Mouse (Mus musculus) hindbrain, embryonic 11.5 days (tissue): Measurements from ENCODE around the gene Rad9a. TPM values are rescaled to one million over a fixed set of nuclear protein-coding genes. Genes with fewer than 3 reads are reported as not detected.

ENCODE experiments used
- ATAC-seq: fragments of 200-750 bp; cut with Nextera tagmentation; 2 replicates; pipeline ENCODE4 v1.8.0; 2017; ENCODE audit warnings: mild to moderate bottlenecking, moderate TSS enrichment, moderate library complexity; ENCODE audit not compliant: low FRiP score
- DNase-seq: peaks from one replicate; pipeline ENCODE4 v3.0.0-alpha.2; 2015; ENCODE audit warnings: low spot score
- H3K27ac ChIP-seq: fragments of 300-500 bp; sonication (generic); 2 replicates; pipeline ENCODE4 v1.5.1; 2014; ENCODE audit warnings: mild to moderate bottlenecking, low read depth, low read length
- H3K27me3 ChIP-seq: fragments of 300-500 bp; sonication (generic); 2 replicates; pipeline ENCODE4 v1.6.1; 2014; ENCODE audit warnings: mild to moderate bottlenecking, low read length, moderate library complexity, mixed read lengths; ENCODE audit not compliant: control insufficient read depth, insufficient read depth
- H3K36me3 ChIP-seq: fragments of 300-500 bp; sonication (generic); 2 replicates; pipeline ENCODE4 v1.6.1; 2014; ENCODE audit warnings: mild to moderate bottlenecking, low read length, moderate library complexity, mixed read lengths; ENCODE audit not compliant: control insufficient read depth, insufficient read depth
- H3K4me1 ChIP-seq: fragments of 300-500 bp; sonication (generic); replicated peaks from 2 replicates; pipeline ENCODE4 v1.6.1; 2014; ENCODE audit warnings: low read length, mixed read lengths; ENCODE audit not compliant: control insufficient read depth, insufficient read depth
- H3K4me2 ChIP-seq: fragments of 300-500 bp; sonication (generic); replicated peaks from 2 replicates; pipeline ENCODE4 v1.6.1; 2014; ENCODE audit warnings: mild to moderate bottlenecking, low read depth, low read length
- H3K4me3 ChIP-seq: fragments of 300-500 bp; sonication (generic); 2 replicates; pipeline ENCODE4 v1.5.1; 2014; ENCODE audit warnings: low read depth, low read length
- H3K9ac ChIP-seq: fragments of 300-500 bp; sonication (generic); 2 replicates; pipeline ENCODE4 v1.6.1; 2014; ENCODE audit warnings: low read depth, low read length
- H3K9me3 ChIP-seq: fragments of 300-500 bp; sonication (generic); 2 replicates; pipeline ENCODE4 v1.6.1; 2016; ENCODE audit warnings: low read length; ENCODE audit not compliant: control insufficient read depth
- WGBS: fragments of 180-500 bp; shearing (Covaris S2); extraction: QIAGEN DNeasy Blood & Tissue Kit; methylation state at CpG from one replicate; pipeline ENCODE4 v1.1.7; 2014; 5-methylcytosine and 5-hydroxymethylcytosine counted together
- polyA plus RNA-seq: library from polyadenylated mRNA; unstranded; fragments of >200 nt; fragmentation: Nextera tagmentation; extraction: Ambion mirVana; gene quantifications from 2 replicates; pipeline ENCODE4 v1.2.1, GENCODE M21; 2014

Rad9a gene
- polyA plus RNA-seq, 1 experiment from 2014 or later, result 42.1 TPM

- DNase-seq, result peak; percentile 90
- Histone ChIP-seq H3K9me3 (no peaks in the 10 kb centered on the region), H3K9ac (peak within 1 kb of the TSS; percentile 49), H3K36me3 (no peaks in the 10 kb centered on the region), H3K27me3 (no peaks in the 10 kb centered on the region), H3K27ac (no peak within 1 kb of the TSS), H3K4me3 (peak within 1 kb of the TSS; percentile 41), H3K4me1 (peaks cover 6% of the 10 kb centered on the region; the same call in 1 of the 2 replicates), H3K4me2 (peak within 1 kb of the TSS; percentile 83)
- peak; percentile 91 for ATAC-seq
- WGBS, result 12% methylated on average over 26 of the region's 26 CpGs
Observed at GRCm38 (mm10) chr19:4231253-4232185, 30.1 kb upstream of the Rad9a start, which contains the start of gene Pold4. Gene Pold4, plus strand, starts transcription at chr19:4231899.

GRCm38 (mm10) chr19:4230415-4230814, 29.0 kb upstream of the Rad9a start:
- ATAC-seq (no peak), DNase-seq (no peak)
- no peaks in the 10 kb centered on the region for H3K27me3 ChIP-seq
- no peak overlapping the region for H3K4me3 ChIP-seq
- no peak overlapping the region for H3K27ac ChIP-seq
- peaks cover 6% of the 10 kb centered on the region; the same call in 1 of the 2 replicates for H3K4me1 ChIP-seq
- no peaks in the 10 kb centered on the region for H3K36me3 ChIP-seq
- H3K9me3 ChIP-seq, result no peaks in the 10 kb centered on the region
- H3K9ac ChIP-seq, result no peak overlapping the region
- 69% methylated on average over 8 of the region's 8 CpGs for WGBS
- H3K4me2 ChIP-seq, result no peak overlapping the region

- no peaks in the 10 kb centered on the region for H3K27me3 ChIP-seq
- H3K9me3 ChIP-seq, result no peaks in the 10 kb centered on the region
- no peak for DNase-seq
- H3K36me3 ChIP-seq, result no peaks in the 10 kb centered on the region
- H3K9ac ChIP-seq, result no peak overlapping the region
- H3K4me2 ChIP-seq, result no peak overlapping the region
- H3K4me1 ChIP-seq, result peaks cover 6% of the 10 kb centered on the region; the same call in 1 of the 2 replicates
- no peak for ATAC-seq
- H3K27ac ChIP-seq, result no peak overlapping the region
- 40% methylated on average over 9 of the region's 9 CpGs for WGBS
- H3K4me3 ChIP-seq, result no peak overlapping the region
Observed at GRCm38 (mm10) chr19:4229451-4230076, 28.1 kb upstream of the Rad9a start.

- Histone ChIP-seq H3K27me3 (no peaks in the 10 kb centered on the region), H3K9ac (no peak overlapping the region)
- 67% methylated on average over 4 of the region's 4 CpGs for WGBS
Observed at GRCm38 (mm10) chr19:4228891-4229290, 27.4 kb upstream of the Rad9a start.

GRCm38 (mm10) chr19:4227894-4228678, 26.6 kb upstream of the Rad9a start:
- ATAC-seq, result no peak
- no peaks in the 10 kb centered on the region for H3K36me3 ChIP-seq
- no peak overlapping the region for H3K9ac ChIP-seq
- no peak overlapping the region for H3K4me3 ChIP-seq
- WGBS, result 19% methylated on average over 8 of the region's 8 CpGs
- H3K27me3 ChIP-seq, result no peaks in the 10 kb centered on the region
- peak; percentile 85 for DNase-seq
- no peaks in the 10 kb centered on the region for H3K9me3 ChIP-seq
- peaks cover 6% of the 10 kb centered on the region; the same call in 1 of the 2 replicates for H3K4me1 ChIP-seq
- H3K4me2 ChIP-seq, result no peak overlapping the region
- no peak overlapping the region for H3K27ac ChIP-seq

More at GRCm38 (mm10) chr19:4228891-4229290, 27.4 kb upstream of the Rad9a start:
- DNase-seq (no peak), ATAC-seq (no peak)
- H3K4me1 ChIP-seq, result peaks cover 6% of the 10 kb centered on the region; the same call in 1 of the 2 replicates
- no peak overlapping the region for H3K4me3 ChIP-seq
- no peak overlapping the region for H3K27ac ChIP-seq
- no peaks in the 10 kb centered on the region for H3K36me3 ChIP-seq
- H3K4me2 ChIP-seq, result no peak overlapping the region
- no peaks in the 10 kb centered on the region for H3K9me3 ChIP-seq

- Histone ChIP-seq H3K27ac (no peak overlapping the region), H3K4me1 (peaks cover 5% of the 10 kb centered on the region; the same call in 1 of the 2 replicates), H3K27me3 (no peaks in the 10 kb centered on the region), H3K36me3 (no peaks in the 10 kb centered on the region), H3K4me2 (no peak overlapping the region), H3K9me3 (no peaks in the 10 kb centered on the region), H3K4me3 (no peak overlapping the region), H3K9ac (no peak overlapping the region)
- DNase-seq (no peak), ATAC-seq (no peak)
- 73% methylated on average over 5 of the region's 5 CpGs for WGBS
Observed at GRCm38 (mm10) chr19:4227446-4227845, 26.0 kb upstream of the Rad9a start.

- Histone ChIP-seq H3K27ac (no peak overlapping the region), H3K4me3 (no peak overlapping the region), H3K9me3 (no peaks in the 10 kb centered on the region), H3K4me1 (peaks cover 2% of the 10 kb centered on the region; the same call in 1 of the 2 replicates), H3K4me2 (no peak overlapping the region), H3K9ac (no peak overlapping the region), H3K36me3 (no peaks in the 10 kb centered on the region), H3K27me3 (no peaks in the 10 kb centered on the region)
- WGBS, result 90% methylated on average over 7 of the region's 7 CpGs
- ATAC-seq, result no peak
- DNase-seq, result no peak
Observed at GRCm38 (mm10) chr19:4226779-4227178, 25.3 kb upstream of the Rad9a start.

- 78% methylated on average over 11 of the region's 11 CpGs for WGBS
- H3K4me2 ChIP-seq, result no peak overlapping the region
- H3K36me3 ChIP-seq, result no peaks in the 10 kb centered on the region
- no peak overlapping the region for H3K4me3 ChIP-seq
- H3K4me1 ChIP-seq, result no peaks in the 10 kb centered on the region
- H3K27ac ChIP-seq, result no peak overlapping the region
- H3K9ac ChIP-seq, result no peak overlapping the region
- no peak for ATAC-seq
- no peaks in the 10 kb centered on the region; the same call in none of the 2 replicates for H3K27me3 ChIP-seq
- no peaks in the 10 kb centered on the region for H3K9me3 ChIP-seq
- no peak for DNase-seq
Observed at GRCm38 (mm10) chr19:4222165-4222564, 20.7 kb upstream of the Rad9a start.
